In genomic region chr16:8668386-8668785, GRCm38 (mm10) we compare ENCODE assay signal across 19 mouse cellular contexts. TPM values are rescaled to one million over a fixed set of nuclear protein-coding genes. Genes with fewer than 3 reads are reported as not detected.
DNase-seq lines count a peak whose midpoint lies in the region; ATAC-seq and TF ChIP-seq lines count a peak whose summit lies in the region.
"Had no signal": no experiment of that assay in that cellular context is flagged by ENCODE, and none has a peak within 500 bp of the region (broad histone marks: within the 10 kb centered on the region; RNA-seq: fewer than 3 reads in every experiment).

No protein-coding gene starts in this region.

- H3K27ac ChIP-seq in heart, adult 2 months: peak overlapping the region; percentile 29; the same call in 1 of the 2 replicates
- H3K27ac ChIP-seq in liver, embryonic 12.5 days: no peak overlapping the region
- H3K27ac ChIP-seq in hindbrain, embryonic 13.5 days: peak overlapping the region; percentile 86; the same call in 1 of the 2 replicates
- no peak overlapping the region for H3K27ac ChIP-seq in midbrain, embryonic 16.5 days (ENCODE audit: low read length)
- H3K27ac ChIP-seq: limb, embryonic 12.5 days; lung, embryonic 15.5 days had no signal

- H3K4me2 ChIP-seq in liver, embryonic 12.5 days: peak overlapping the region; percentile 6; the same call in 1 of the 2 replicates
- peak overlapping the region; percentile 88 for H3K4me2 ChIP-seq in hindbrain, embryonic 13.5 days
- H3K4me2 ChIP-seq in midbrain, embryonic 16.5 days (ENCODE audit: low read length): peak overlapping the region; percentile 3; the same call in 1 of the 2 replicates
- H3K4me2 ChIP-seq: limb, embryonic 12.5 days; lung, embryonic 15.5 days had no signal

- whole genome bisulfite sequencing in heart, adult 2 months: 52% methylated on average over 2 of the region's 2 CpGs
- WGBS in liver, embryonic 12.5 days (ENCODE audit: insufficient replicate concordance): 83% methylated on average over 2 of the region's 2 CpGs
- WGBS in hindbrain, embryonic 13.5 days: 42% methylated on average over 2 of the region's 2 CpGs
- 66% methylated on average over 2 of the region's 2 CpGs for WGBS in midbrain, embryonic 16.5 days

- H3K4me1 ChIP-seq in heart, adult 2 months (ENCODE audit: control insufficient read depth, insufficient read depth, low read length): peaks cover 43% of the 10 kb centered on the region
- peaks cover 84% of the 10 kb centered on the region for H3K4me1 ChIP-seq in liver, embryonic 12.5 days
- H3K4me1 ChIP-seq in hindbrain, embryonic 13.5 days (replicated peaks): peaks cover 75% of the 10 kb centered on the region
- peaks cover 41% of the 10 kb centered on the region for H3K4me1 ChIP-seq in midbrain, embryonic 16.5 days (ENCODE audit: control insufficient read depth, insufficient read depth, low read length)

- H3K9ac ChIP-seq in heart, adult 2 months (ENCODE audit: low read depth, low read length): no peak overlapping the region
- no peak overlapping the region for H3K9ac ChIP-seq in liver, embryonic 12.5 days
- H3K9ac ChIP-seq in hindbrain, embryonic 13.5 days: peak overlapping the region; percentile 89; the same call in 1 of the 2 replicates
- peak overlapping the region; percentile 80 for H3K9ac ChIP-seq in midbrain, embryonic 16.5 days (ENCODE audit: low read depth, low read length)
- H3K9ac ChIP-seq: lung, embryonic 15.5 days had no signal

- intact Hi-C loops in heart, adult 2 months (cut with DNase I): no loop called here
- intact Hi-C loops in heart, postnatal 10 days (cut with DNase I): no loop called here

- no peak for TF ChIP-seq CTCF in heart, adult 2 months (IDR thresholded peaks at IDR 0.05)

- no peak overlapping the region for H3K4me3 ChIP-seq in heart, adult 2 months
- H3K4me3 ChIP-seq in liver, embryonic 12.5 days: no peak overlapping the region
- H3K4me3 ChIP-seq in hindbrain, embryonic 13.5 days: no peak overlapping the region
- H3K4me3 ChIP-seq in midbrain, embryonic 16.5 days (ENCODE audit: low read depth, low read length): no peak overlapping the region
- H3K4me3 ChIP-seq: limb, embryonic 12.5 days; lung, embryonic 15.5 days had no signal

- H3K36me3 ChIP-seq in heart, adult 2 months (ENCODE audit: control insufficient read depth, insufficient read depth, low read length): peaks cover 2% of the 10 kb centered on the region; the same call in 1 of the 2 replicates
- peaks cover 40% of the 10 kb centered on the region for H3K36me3 ChIP-seq in liver, embryonic 12.5 days
- peaks cover 21% of the 10 kb centered on the region for H3K36me3 ChIP-seq in hindbrain, embryonic 13.5 days
- H3K36me3 ChIP-seq in midbrain, embryonic 16.5 days (ENCODE audit: control insufficient read depth, insufficient read depth, low read length): no peaks in the 10 kb centered on the region

- H3K9me3 ChIP-seq in liver, embryonic 12.5 days (replicated peaks): no peaks in the 10 kb centered on the region
- H3K9me3 ChIP-seq in hindbrain, embryonic 13.5 days: no peaks in the 10 kb centered on the region
- H3K9me3 ChIP-seq in midbrain, embryonic 16.5 days (replicated peaks; ENCODE audit: control insufficient read depth, low read length, poor library complexity, severe bottlenecking): no peaks in the 10 kb centered on the region
- H3K9me3 ChIP-seq: limb, embryonic 12.5 days; lung, embryonic 15.5 days had no signal

- H3K79me2 ChIP-seq in heart, adult 2 months (replicated peaks; ENCODE audit: control insufficient read depth, insufficient read depth, low read length): no peaks in the 10 kb centered on the region; the same call in 1 of the 2 replicates

- ATAC-seq in liver, embryonic 12.5 days: no peak
- no peak for ATAC-seq in hindbrain, embryonic 13.5 days (ENCODE audit: low FRiP score)
- no peak for ATAC-seq in midbrain, embryonic 16.5 days

- TF ChIP-seq EP300 in heart, adult 2 months (IDR thresholded peaks at IDR 0.05; ENCODE audit: insufficient read depth, low read depth, low read length): no peak

- DNase-seq in heart, adult 2 months: no peak
- no peak for DNase-seq in heart, postnatal 10 days
- DNase-seq in liver: no peak
- DNase-seq in testis, postnatal 14 days (ENCODE audit: low spot score): no peak
- no peak for DNase-seq in frontal cortex, postnatal 25 days (ENCODE audit: low spot score in 2 of 2)
- DNase-seq: adrenal gland, postnatal 10 days; cerebellum, adult 9-10 months; embryo, embryonic 11 days; kidney, adult 18-20 months; thymus, postnatal 14 days had no signal

- H3K27me3 ChIP-seq in heart, adult 2 months (ENCODE audit: control insufficient read depth, insufficient read depth, low read length): no peaks in the 10 kb centered on the region
- peaks cover 4% of the 10 kb centered on the region; the same call in 1 of the 2 replicates for H3K27me3 ChIP-seq in liver, embryonic 12.5 days (replicated peaks)
- H3K27me3 ChIP-seq in hindbrain, embryonic 13.5 days: peaks cover under 1% of the 10 kb centered on the region
- H3K27me3 ChIP-seq in midbrain, embryonic 16.5 days (ENCODE audit: control insufficient read depth, insufficient read depth, low read depth, low read length): no peaks in the 10 kb centered on the region
- H3K27me3 ChIP-seq: lung, embryonic 15.5 days had no signal

- no peak for TF ChIP-seq POLR2A in heart, adult 2 months (IDR thresholded peaks at IDR 0.05; ENCODE audit: insufficient read depth, low read depth, low read length)

RNA-seq across cellular contexts. Expression of gene Carhsp1, which starts 3.6 kb away (rescaled TPM):
- total RNA-seq in heart, adult 2 months (2021): 10 to 100 TPM; 15.2 to 18.3 TPM
- 27.1 and 30.5 TPM in 2 replicates for polyA plus RNA-seq in heart, adult 2 months (2012; rRNA removed)
- total RNA-seq in heart, postnatal 10 days (2021): 10 to 100 TPM; 37.9 to 40.1 TPM
- polyA plus RNA-seq in liver, embryonic 12.5 days (2016; fragmentation: Nextera tagmentation; extraction: Ambion mirVana): 55.7 and 56.5 TPM in 2 replicates
- 242 and 243 TPM in 2 replicates for polyA plus RNA-seq in hindbrain, embryonic 13.5 days (2015; fragmentation: Nextera tagmentation; extraction: Ambion mirVana)
- polyA plus RNA-seq in midbrain, embryonic 16.5 days (2015; fragmentation: Nextera tagmentation; extraction: Ambion mirVana): 157 and 181 TPM in 2 replicates

RNA-seq across cellular contexts. Expression of gene Gm5767, which starts 12.2 kb away (rescaled TPM):
- total RNA-seq in heart, adult 2 months (2021): not detected
- 0.39 TPM in 1 of 2 replicates, not detected in the other for polyA plus RNA-seq in heart, adult 2 months (2012; rRNA removed)
- not detected for total RNA-seq in heart, postnatal 10 days (2021)
- not detected in 2 replicates for polyA plus RNA-seq in liver, embryonic 12.5 days (2016; fragmentation: Nextera tagmentation; extraction: Ambion mirVana)
- not detected in 2 replicates for polyA plus RNA-seq in hindbrain, embryonic 13.5 days (2015; fragmentation: Nextera tagmentation; extraction: Ambion mirVana)
- polyA plus RNA-seq in midbrain, embryonic 16.5 days (2015; fragmentation: Nextera tagmentation; extraction: Ambion mirVana): not detected in 2 replicates
- total RNA-seq: adrenal gland, postnatal 10 days; MEL had no signal
- polyA plus RNA-seq: C2C12; frontal cortex, adult 2 months; limb, embryonic 12.5 days; lung, embryonic 15.5 days; stomach, embryonic 14.5 days had no signal

RNA-seq across cellular contexts. Expression of gene Tmem186, which starts 30.9 kb away (rescaled TPM):
- 10 to 100 TPM; 17.2 to 19.1 TPM for total RNA-seq in heart, adult 2 months (2021)
- polyA plus RNA-seq in heart, adult 2 months (2012; rRNA removed): 13.7 and 20.0 TPM in 2 replicates
- total RNA-seq in heart, postnatal 10 days (2021): 10 to 100 TPM; 14.2 to 15.2 TPM
- polyA plus RNA-seq in liver, embryonic 12.5 days (2016; fragmentation: Nextera tagmentation; extraction: Ambion mirVana): 12.9 and 14.2 TPM in 2 replicates
- polyA plus RNA-seq in hindbrain, embryonic 13.5 days (2015; fragmentation: Nextera tagmentation; extraction: Ambion mirVana): 22.0 and 22.2 TPM in 2 replicates
- polyA plus RNA-seq in midbrain, embryonic 16.5 days (2015; fragmentation: Nextera tagmentation; extraction: Ambion mirVana): 23.3 and 24.6 TPM in 2 replicates

RNA-seq across cellular contexts. Expression of gene Pmm2, which starts 30.9 kb away (rescaled TPM):
- total RNA-seq in heart, adult 2 months (2021): 10 to 100 TPM; 28.8 to 29.1 TPM
- 38.8 and 50.2 TPM in 2 replicates for polyA plus RNA-seq in heart, adult 2 months (2012; rRNA removed)
- 10 to 100 TPM; 36.7 to 38.8 TPM for total RNA-seq in heart, postnatal 10 days (2021)
- polyA plus RNA-seq in liver, embryonic 12.5 days (2016; fragmentation: Nextera tagmentation; extraction: Ambion mirVana): 41.6 and 42.4 TPM in 2 replicates
- 48.3 and 49.3 TPM in 2 replicates for polyA plus RNA-seq in hindbrain, embryonic 13.5 days (2015; fragmentation: Nextera tagmentation; extraction: Ambion mirVana)
- 33.7 and 41.0 TPM in 2 replicates for polyA plus RNA-seq in midbrain, embryonic 16.5 days (2015; fragmentation: Nextera tagmentation; extraction: Ambion mirVana)

Comparison
In these comparisons a context has a peak if more than half of its experiments do, and no peak if none do; other contexts are left out.
1. H3K27ac ChIP-seq: peak in heart, adult 2 months (single experiment) and hindbrain, embryonic 13.5 days (single experiment); none in liver, embryonic 12.5 days (single experiment) and midbrain, embryonic 16.5 days (single experiment).
2. H3K9ac ChIP-seq: peak in hindbrain, embryonic 13.5 days (single experiment) and midbrain, embryonic 16.5 days (single experiment); none in heart, adult 2 months (single experiment) and liver, embryonic 12.5 days (single experiment).
3. H3K4me2 ChIP-seq: peak in every context shown above with its lines; median percentile 88 in hindbrain, embryonic 13.5 days; 6 in liver, embryonic 12.5 days; 3 in midbrain, embryonic 16.5 days.